Mouse (Mus musculus) heart, embryonic 11.5 days (tissue): ENCODE data around the gene Kcnab1. TPM values are rescaled to one million over a fixed set of nuclear protein-coding genes. Genes with fewer than 3 reads are reported as not detected.

Experiments
- ATAC-seq: fragments of 200-750 bp; cut with Nextera tagmentation; replicated peaks from 2 replicates; pipeline ENCODE4 v1.8.0; 2017; ENCODE audit warnings: moderate library complexity; ENCODE audit not compliant: insufficient number of reproducible peaks, low FRiP score, low TSS enrichment
- H3K27ac ChIP-seq: fragments of 300-500 bp; sonication (generic); 2 replicates; pipeline ENCODE4 v1.5.1; 2014; ENCODE audit warnings: mild to moderate bottlenecking, low read depth, low read length
- H3K27me3 ChIP-seq: fragments of 300-500 bp; sonication (generic); 2 replicates; pipeline ENCODE4 v1.6.1; 2014; ENCODE audit warnings: mild to moderate bottlenecking, low read length, mixed read lengths; ENCODE audit not compliant: control insufficient read depth, insufficient read depth
- H3K36me3 ChIP-seq: fragments of 300-500 bp; sonication (generic); 2 replicates; pipeline ENCODE4 v1.6.1; 2014; ENCODE audit warnings: mild to moderate bottlenecking, low read length, moderate library complexity, mixed read lengths; ENCODE audit not compliant: control insufficient read depth, insufficient read depth
- H3K4me1 ChIP-seq: fragments of 300-500 bp; sonication (generic); 2 replicates; pipeline ENCODE4 v1.6.1; 2014; ENCODE audit warnings: low read length; ENCODE audit not compliant: control insufficient read depth, insufficient read depth
- H3K4me2 ChIP-seq: fragments of 300-500 bp; sonication (generic); 2 replicates; pipeline ENCODE4 v1.6.1; 2014; ENCODE audit warnings: mild to moderate bottlenecking, moderate library complexity
- H3K4me3 ChIP-seq: fragments of 300-500 bp; sonication (generic); 2 replicates; pipeline ENCODE4 v1.5.1; 2014; ENCODE audit warnings: low read depth, low read length
- H3K9ac ChIP-seq: fragments of 300-500 bp; sonication (generic); 2 replicates; pipeline ENCODE4 v1.6.1; 2014; ENCODE audit warnings: mild to moderate bottlenecking, low read depth, low read length, moderate library complexity
- H3K9me3 ChIP-seq: fragments of 300-500 bp; sonication (generic); replicated peaks from 2 replicates; pipeline ENCODE4 v1.6.1; 2016; ENCODE audit warnings: low read length; ENCODE audit not compliant: control insufficient read depth
- WGBS: fragments of 180-500 bp; shearing (Covaris S2); extraction: QIAGEN DNeasy Blood & Tissue Kit; methylation state at CpG from one replicate; pipeline ENCODE4 v1.1.7; 2014; ENCODE audit not compliant: insufficient replicate concordance; 5-methylcytosine and 5-hydroxymethylcytosine counted together
- polyA plus RNA-seq: library from polyadenylated mRNA; unstranded; fragments of >200 nt; fragmentation: Nextera tagmentation; extraction: Ambion mirVana; gene quantifications from 2 replicates; pipeline ENCODE4 v1.2.1, GENCODE M21; 2014

Gene Kcnab1
- polyA plus RNA-seq, 1 experiment from 2014 or later, result 2.7 TPM

- 67% methylated on average over 12 of the region's 12 CpGs for WGBS
- no peak overlapping the region for H3K27ac ChIP-seq
Observed at GRCm38 (mm10) chr3:65262506-65263422, 153.6 kb downstream of the Kcnab1 start.

GRCm38 (mm10) chr3:65273317-65273716 is 164.1 kb downstream of the Kcnab1 start:
- H3K36me3 ChIP-seq, result no peaks in the 10 kb centered on the region
- no peaks in the 10 kb centered on the region for H3K9me3 ChIP-seq
- H3K27ac ChIP-seq, result no peak overlapping the region
- no peak overlapping the region for H3K9ac ChIP-seq
- no peak overlapping the region for H3K4me3 ChIP-seq
- no peaks in the 10 kb centered on the region for H3K27me3 ChIP-seq
- ATAC-seq, result no peak
- H3K4me2 ChIP-seq, result no peak overlapping the region
- no peaks in the 10 kb centered on the region for H3K4me1 ChIP-seq
- WGBS, result 72% methylated on average over 1 of the region's 1 CpGs

More at GRCm38 (mm10) chr3:65262506-65263422, 153.6 kb downstream of the Kcnab1 start:
- Histone ChIP-seq H3K4me2 (no peak overlapping the region), H3K27me3 (no peaks in the 10 kb centered on the region), H3K9ac (no peak overlapping the region), H3K4me3 (no peak overlapping the region), H3K9me3 (no peaks in the 10 kb centered on the region), H3K36me3 (no peaks in the 10 kb centered on the region), H3K4me1 (no peaks in the 10 kb centered on the region)
- no peak for ATAC-seq

- Histone ChIP-seq H3K4me3 (no peak overlapping the region), H3K27ac (no peak overlapping the region), H3K27me3 (no peaks in the 10 kb centered on the region), H3K36me3 (no peaks in the 10 kb centered on the region), H3K4me2 (no peak overlapping the region), H3K4me1 (no peaks in the 10 kb centered on the region), H3K9me3 (no peaks in the 10 kb centered on the region), H3K9ac (no peak overlapping the region)
- ATAC-seq, result no peak
- 84% methylated on average over 10 of the region's 10 CpGs for whole genome bisulfite sequencing
Observed at GRCm38 (mm10) chr3:65277777-65278176, 168.6 kb downstream of the Kcnab1 start.

- H3K9me3 ChIP-seq, result no peaks in the 10 kb centered on the region; the same call in 1 of the 2 replicates
- ATAC-seq, result no peak
- H3K4me3 ChIP-seq, result no peak overlapping the region
- 76% methylated on average over 2 of the region's 2 CpGs for WGBS
- no peak overlapping the region for H3K27ac ChIP-seq
- H3K4me1 ChIP-seq, result no peaks in the 10 kb centered on the region
- H3K4me2 ChIP-seq, result no peak overlapping the region
- H3K9ac ChIP-seq, result no peak overlapping the region
- no peaks in the 10 kb centered on the region for H3K36me3 ChIP-seq
- H3K27me3 ChIP-seq, result no peaks in the 10 kb centered on the region
Observed at GRCm38 (mm10) chr3:65283366-65283765, 174.2 kb downstream of the Kcnab1 start.

GRCm38 (mm10) chr3:65288994-65289393 is 179.8 kb downstream of the Kcnab1 start:
- Histone ChIP-seq H3K27ac (no peak overlapping the region), H3K36me3 (no peaks in the 10 kb centered on the region), H3K27me3 (no peaks in the 10 kb centered on the region), H3K9me3 (no peaks in the 10 kb centered on the region; the same call in 1 of the 2 replicates), H3K9ac (no peak overlapping the region), H3K4me2 (no peak overlapping the region), H3K4me1 (no peaks in the 10 kb centered on the region), H3K4me3 (no peak overlapping the region)
- ATAC-seq, result no peak
- 68% methylated on average over 2 of the region's 2 CpGs for WGBS

GRCm38 (mm10) chr3:65296996-65297395 is 187.8 kb downstream of the Kcnab1 start:
- Histone ChIP-seq H3K9me3 (no peaks in the 10 kb centered on the region), H3K9ac (no peak overlapping the region), H3K27ac (no peak overlapping the region), H3K36me3 (no peaks in the 10 kb centered on the region), H3K27me3 (no peaks in the 10 kb centered on the region), H3K4me1 (peaks cover 8% of the 10 kb centered on the region), H3K4me2 (no peak overlapping the region), H3K4me3 (no peak overlapping the region)
- WGBS, result 57% methylated on average over 4 of the region's 4 CpGs
- ATAC-seq, result no peak

GRCm38 (mm10) chr3:65299205-65299604 is 190.0 kb downstream of the Kcnab1 start:
- Histone ChIP-seq H3K27me3 (no peaks in the 10 kb centered on the region), H3K9ac (no peak overlapping the region), H3K27ac (no peak overlapping the region), H3K36me3 (no peaks in the 10 kb centered on the region), H3K4me1 (peaks cover 8% of the 10 kb centered on the region), H3K4me3 (no peak overlapping the region), H3K9me3 (no peaks in the 10 kb centered on the region), H3K4me2 (no peak overlapping the region)
- 82% methylated on average over 4 of the region's 4 CpGs for WGBS
- no peak for ATAC-seq

GRCm38 (mm10) chr3:65301531-65301930 is 192.3 kb downstream of the Kcnab1 start:
- Histone ChIP-seq H3K4me1 (peaks cover 8% of the 10 kb centered on the region), H3K36me3 (no peaks in the 10 kb centered on the region), H3K9ac (no peak overlapping the region), H3K4me3 (no peak overlapping the region), H3K9me3 (no peaks in the 10 kb centered on the region), H3K27ac (no peak overlapping the region), H3K4me2 (no peak overlapping the region), H3K27me3 (no peaks in the 10 kb centered on the region)
- 33% methylated on average over 3 of the region's 3 CpGs for WGBS
- ATAC-seq, result no peak

GRCm38 (mm10) chr3:65302559-65302958 is 193.4 kb downstream of the Kcnab1 start:
- no peak for ATAC-seq
- H3K9me3 ChIP-seq, result no peaks in the 10 kb centered on the region
- no peak overlapping the region for H3K4me2 ChIP-seq
- H3K4me1 ChIP-seq, result peaks cover 3% of the 10 kb centered on the region; the same call in 1 of the 2 replicates
- no peak overlapping the region for H3K4me3 ChIP-seq
- 18% methylated on average over 5 of the region's 5 CpGs for WGBS
- no peaks in the 10 kb centered on the region for H3K36me3 ChIP-seq
- H3K27ac ChIP-seq, result no peak overlapping the region
- no peak overlapping the region for H3K9ac ChIP-seq
- H3K27me3 ChIP-seq, result no peaks in the 10 kb centered on the region
